Mouse (Mus musculus) urinary bladder, postnatal 36 days (tissue): ENCODE measurements around the gene Ildr2.

ENCODE experiments used
- DNase-seq, 2 experiments: peaks; one replicate each; pipeline ENCODE4 v3.0.0; 2022; ENCODE audit warnings: low spot score in 2 of 2, mixed read lengths in 1 of 2

Gene Ildr2

GRCm38 (mm10) chr1:166342060-166342459, 88.1 kb downstream of the Ildr2 start:
- no peak for DNase-seq

DNA sequence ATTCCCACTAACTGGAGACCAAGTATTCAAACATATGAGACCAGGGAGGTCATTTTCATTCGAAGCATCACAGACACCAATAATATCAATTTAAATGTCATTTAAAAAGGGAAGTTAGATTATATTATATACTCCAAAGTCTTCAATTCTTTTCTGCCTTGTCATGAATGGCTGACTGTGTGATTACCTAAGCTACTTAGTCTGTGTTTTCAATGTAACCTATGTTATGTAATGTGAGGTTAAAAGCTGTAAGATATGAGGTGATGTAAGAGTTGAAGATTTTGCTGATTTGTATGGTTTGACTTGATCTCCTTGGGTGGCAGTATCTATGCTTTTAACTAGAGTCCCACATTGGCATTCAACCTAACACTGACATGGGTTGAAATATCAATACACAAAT, 88.6 kb downstream of the Ildr2 start:
- no peak for DNase-seq

GRCm38 (mm10) chr1:166343586-166343985, 89.6 kb downstream of the Ildr2 start:
- no peak for DNase-seq

- no peak for DNase-seq
Measured at GRCm38 (mm10) chr1:166344300-166345077, 90.5 kb downstream of the Ildr2 start.

DNA sequence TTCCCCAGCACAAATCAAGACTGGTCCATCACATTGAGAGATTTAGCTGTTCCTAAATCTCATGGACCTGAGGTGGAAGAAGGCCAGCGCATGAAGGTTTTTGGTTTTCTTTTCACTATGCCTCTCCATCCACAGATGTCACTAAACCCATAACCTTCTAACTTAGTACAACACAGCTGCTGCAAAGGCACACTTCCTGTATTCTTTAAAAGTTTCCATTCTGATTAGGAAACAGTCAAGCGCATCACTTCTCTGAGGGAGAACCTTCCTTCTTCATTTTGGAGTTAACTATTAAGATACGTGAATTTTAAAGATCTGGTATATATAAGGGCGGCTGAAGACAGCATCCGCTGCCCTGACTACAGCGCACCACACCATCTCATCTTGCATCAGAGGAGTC, 91.7 kb downstream of the Ildr2 start:
- no peak for DNase-seq

GRCm38 (mm10) chr1:166346906-166347305, 93.0 kb downstream of the Ildr2 start:
- DNase-seq: no peak

GRCm38 (mm10) chr1:166349341-166349740, 95.4 kb downstream of the Ildr2 start:
- DNase-seq: no peak

- DNase-seq: no peak
Measured at GRCm38 (mm10) chr1:166349751-166350150, 95.8 kb downstream of the Ildr2 start.

GRCm38 (mm10) chr1:166360157-166360855, 106.4 kb downstream of the Ildr2 start:
- peak; percentile 75 to 87 for DNase-seq

GRCm38 (mm10) chr1:166360896-166361295, 107.0 kb downstream of the Ildr2 start:
- DNase-seq: no peak

DNA sequence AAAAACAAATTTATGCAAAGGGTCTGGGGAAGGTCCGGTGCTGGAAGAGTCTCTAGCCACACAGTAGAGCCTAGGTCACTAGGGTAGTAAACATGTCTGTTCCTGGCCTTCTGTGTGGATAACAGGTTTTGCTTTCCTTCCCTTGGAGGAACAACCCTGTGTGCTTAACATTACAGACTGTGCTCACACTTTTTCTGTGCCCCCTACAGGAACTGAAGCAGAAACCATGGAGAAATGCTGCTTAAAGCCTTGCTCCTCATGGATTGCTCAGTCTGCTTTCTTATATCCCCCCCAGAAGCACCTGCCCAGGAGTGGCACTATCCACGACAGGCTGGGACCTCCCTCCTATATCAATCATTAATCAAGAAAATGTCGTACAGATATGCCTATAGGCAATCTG, 107.9 kb downstream of the Ildr2 start:
- DNase-seq: no peak

GRCm38 (mm10) chr1:166362659-166363058, 108.7 kb downstream of the Ildr2 start:
- DNase-seq: no peak

DNA sequence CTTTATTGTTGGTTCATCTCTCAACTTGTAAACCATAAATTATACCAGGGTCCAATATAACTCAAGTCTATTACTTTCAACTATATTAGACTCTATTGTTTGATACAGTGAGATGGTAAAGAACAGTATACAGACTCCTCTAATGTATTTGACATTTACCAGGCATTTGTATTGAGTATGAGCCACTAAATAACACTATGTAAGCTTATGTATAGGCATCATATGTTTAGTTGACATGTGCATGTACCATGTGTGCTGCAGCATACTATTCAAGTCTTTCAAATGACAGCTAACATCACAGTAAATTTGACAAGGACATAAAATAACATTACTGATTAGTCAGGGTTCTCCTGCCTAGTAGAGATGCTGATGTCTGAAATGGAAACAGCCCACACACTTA, 109.2 kb downstream of the Ildr2 start:
- no peak for DNase-seq
